Mouse (Mus musculus) myocyte (in vitro differentiated cells): ENCODE data around the gene Csrp2.

Source experiments
- CEBPB ChIP-seq: IDR thresholded peaks from 2 replicates; pipeline ENCODE4 v1.6.1; 2011; ENCODE audit warnings: mild to moderate bottlenecking, moderate library complexity; ENCODE audit not compliant: poor library complexity, insufficient read depth, severe bottlenecking
- MAX ChIP-seq: IDR thresholded peaks from one replicate; pipeline ENCODE4 v1.6.1; 2011; ENCODE audit warnings: low read depth, mild to moderate bottlenecking, control low read depth
- POLR2A ChIP-seq: IDR thresholded peaks from one replicate; pipeline ENCODE4 v1.6.1; 2011; ENCODE audit warnings: low read depth, mild to moderate bottlenecking, control low read depth, moderate library complexity; ENCODE audit not compliant: insufficient read length
- POLR2AphosphoS2 ChIP-seq: IDR thresholded peaks from one replicate; pipeline ENCODE4 v1.6.1; 2011; ENCODE audit warnings: low read depth, control low read depth; ENCODE audit not compliant: insufficient read length
- TCF12 ChIP-seq: IDR thresholded peaks from one replicate; pipeline ENCODE4 v1.6.1; 2011; ENCODE audit warnings: mild to moderate bottlenecking, control low read depth; ENCODE audit not compliant: poor library complexity, insufficient read depth, severe bottlenecking

GRCm38 (mm10) chr10:110977379-110977778, 57.8 kb downstream of the Csrp2 start:
- TF ChIP-seq CEBPB (no peak), MAX (no peak), POLR2A (no peak), TCF12 (no peak), POLR2AphosphoS2 (no peak)
